Mouse (Mus musculus) heart, embryonic 12.5 days (tissue): ENCODE results near the gene Gabpa. TPM values are rescaled to one million over a fixed set of nuclear protein-coding genes. Genes with fewer than 3 reads are reported as not detected.

ENCODE experiments used
- ATAC-seq: fragments of 200-750 bp; cut with Nextera tagmentation; 2 replicates; pipeline ENCODE4 v1.8.0; 2017; ENCODE audit warnings: moderate TSS enrichment, moderate library complexity; ENCODE audit not compliant: insufficient number of reproducible peaks, low FRiP score
- H3K27ac ChIP-seq: fragments of 300-500 bp; sonication (generic); 2 replicates; pipeline ENCODE4 v1.5.1; 2016; ENCODE audit warnings: mild to moderate bottlenecking, moderate library complexity; ENCODE audit not compliant: poor library complexity, severe bottlenecking
- H3K27me3 ChIP-seq: fragments of 300-500 bp; sonication (generic); replicated peaks from 2 replicates; pipeline ENCODE4 v1.6.1; 2016; ENCODE audit warnings: mild to moderate bottlenecking, moderate library complexity
- H3K36me3 ChIP-seq: fragments of 300-500 bp; sonication (generic); 2 replicates; pipeline ENCODE4 v1.6.1; 2016; ENCODE audit warnings: mild to moderate bottlenecking, moderate library complexity
- H3K4me1 ChIP-seq: fragments of 300-500 bp; sonication (generic); replicated peaks from 2 replicates; pipeline ENCODE4 v1.6.1; 2016; ENCODE audit warnings: mild to moderate bottlenecking
- H3K4me2 ChIP-seq: fragments of 300-500 bp; sonication (generic); 2 replicates; pipeline ENCODE4 v1.6.1; 2016; ENCODE audit warnings: mild to moderate bottlenecking, moderate library complexity
- H3K4me3 ChIP-seq: fragments of 300-500 bp; sonication (generic); 2 replicates; pipeline ENCODE4 v1.5.1; 2016; ENCODE audit warnings: mild to moderate bottlenecking
- H3K9ac ChIP-seq: fragments of 300-500 bp; sonication (generic); 2 replicates; pipeline ENCODE4 v1.6.1; 2016; ENCODE audit warnings: mild to moderate bottlenecking, moderate library complexity
- H3K9me3 ChIP-seq: fragments of 300-500 bp; sonication (generic); replicated peaks from 2 replicates; pipeline ENCODE4 v1.6.1; 2016; ENCODE audit warnings: mild to moderate bottlenecking, moderate library complexity
- WGBS: fragments of 180-500 bp; shearing (Covaris S2); methylation state at CpG from one replicate; pipeline ENCODE4 v1.1.7; 2016; 5-methylcytosine and 5-hydroxymethylcytosine counted together
- polyA plus RNA-seq: library from polyadenylated mRNA; unstranded; fragments of >200 nt; fragmentation: Nextera tagmentation; extraction: Ambion mirVana; gene quantifications from 2 replicates; pipeline ENCODE4 v1.2.1, GENCODE M21; 2016

Gene Gabpa
- polyA plus RNA-seq, 1 experiment from 2014 or later = 44.4 TPM

DNA sequence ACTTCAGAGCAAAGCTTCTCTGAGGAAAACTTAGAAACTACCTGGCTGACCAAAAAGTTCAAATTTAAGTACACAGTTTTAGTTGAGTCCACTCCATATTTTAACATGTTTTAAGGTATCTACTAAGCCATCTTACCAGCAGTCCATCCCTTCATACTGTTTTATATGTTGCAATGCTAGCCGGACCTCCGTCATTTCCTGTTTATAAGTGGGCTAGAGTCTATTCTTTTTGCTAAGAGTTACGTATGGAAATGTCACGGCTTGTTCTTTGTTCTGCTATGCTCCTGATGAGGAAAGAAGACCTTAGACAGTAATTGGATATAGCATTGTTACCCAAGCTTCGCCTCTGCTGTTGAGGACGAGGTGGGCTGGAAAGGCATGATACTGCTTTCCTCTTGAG, 18.8 kb downstream of the Gabpa start:
- Histone ChIP-seq H3K4me1 (no peaks in the 10 kb centered on the region), H3K9me3 (no peaks in the 10 kb centered on the region), H3K27ac (no peak overlapping the region), H3K36me3 (peaks cover 72% of the 10 kb centered on the region), H3K27me3 (no peaks in the 10 kb centered on the region), H3K9ac (no peak overlapping the region), H3K4me2 (no peak overlapping the region), H3K4me3 (no peak overlapping the region)
- ATAC-seq = no peak
- WGBS = 92% methylated on average over 6 of the region's 6 CpGs

DNA sequence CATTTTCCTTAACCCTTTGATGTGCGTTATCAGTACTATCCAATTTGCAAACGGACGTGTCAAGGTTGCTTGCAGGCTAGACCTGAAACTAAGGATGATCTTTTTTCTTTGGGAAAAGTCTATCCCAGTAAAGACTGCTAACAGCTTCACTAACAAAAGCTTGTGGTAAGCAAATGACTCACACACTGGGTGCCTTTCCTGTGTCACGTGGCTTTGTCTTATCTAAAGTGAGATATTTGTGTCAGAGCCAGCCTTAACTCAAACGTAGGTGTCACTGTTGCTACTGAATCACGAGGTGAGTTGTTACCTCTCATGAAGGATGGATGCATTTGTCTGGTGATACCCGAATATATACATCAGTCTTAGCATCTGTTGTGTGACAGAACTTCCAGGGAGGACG, 29.9 kb downstream of the Gabpa start:
- no peak for ATAC-seq
- no peak overlapping the region for H3K4me2 ChIP-seq
- 69% methylated on average over 8 of the region's 8 CpGs for WGBS

DNA sequence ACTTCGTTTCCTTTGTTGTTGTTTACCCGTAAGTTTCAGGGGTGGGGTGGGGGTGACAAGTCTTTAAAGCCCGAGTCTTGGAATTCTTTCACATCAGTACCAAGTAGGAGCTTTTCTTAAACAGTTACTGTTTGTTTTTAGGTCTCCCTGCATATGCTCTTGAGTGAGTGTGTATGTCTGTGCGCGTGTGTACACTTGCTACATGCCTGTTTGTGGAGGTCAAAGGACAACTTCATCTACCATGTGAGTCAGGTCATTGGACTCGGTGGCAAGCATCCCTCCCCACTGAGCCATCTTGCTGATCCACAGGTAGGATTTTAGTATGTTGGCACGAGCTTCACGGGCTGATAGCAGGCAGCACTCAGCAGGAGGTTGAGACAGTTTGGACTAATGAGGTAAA, 39.1 kb downstream of the Gabpa start:
- no peak overlapping the region for H3K9ac ChIP-seq
- no peak overlapping the region for H3K4me2 ChIP-seq
- no peaks in the 10 kb centered on the region for H3K27me3 ChIP-seq
- H3K4me3 ChIP-seq = no peak overlapping the region
- WGBS = 82% methylated on average over 8 of the region's 8 CpGs
- no peak overlapping the region for H3K27ac ChIP-seq
- no peak for ATAC-seq
- no peaks in the 10 kb centered on the region for H3K9me3 ChIP-seq
- H3K36me3 ChIP-seq = no peaks in the 10 kb centered on the region
- 0 out of 2 replicates have a peak, but pooled peaks cover 3% of the 10 kb centered on the region for H3K4me1 ChIP-seq

More for the DNA sequence above, 29.9 kb downstream of the Gabpa start:
- H3K4me3 ChIP-seq = no peak overlapping the region
- no peak overlapping the region for H3K27ac ChIP-seq
- H3K9me3 ChIP-seq = no peaks in the 10 kb centered on the region
- H3K4me1 ChIP-seq = no peaks in the 10 kb centered on the region
- no peak overlapping the region for H3K9ac ChIP-seq
- H3K36me3 ChIP-seq = peaks cover 38% of the 10 kb centered on the region
- no peaks in the 10 kb centered on the region for H3K27me3 ChIP-seq

DNA sequence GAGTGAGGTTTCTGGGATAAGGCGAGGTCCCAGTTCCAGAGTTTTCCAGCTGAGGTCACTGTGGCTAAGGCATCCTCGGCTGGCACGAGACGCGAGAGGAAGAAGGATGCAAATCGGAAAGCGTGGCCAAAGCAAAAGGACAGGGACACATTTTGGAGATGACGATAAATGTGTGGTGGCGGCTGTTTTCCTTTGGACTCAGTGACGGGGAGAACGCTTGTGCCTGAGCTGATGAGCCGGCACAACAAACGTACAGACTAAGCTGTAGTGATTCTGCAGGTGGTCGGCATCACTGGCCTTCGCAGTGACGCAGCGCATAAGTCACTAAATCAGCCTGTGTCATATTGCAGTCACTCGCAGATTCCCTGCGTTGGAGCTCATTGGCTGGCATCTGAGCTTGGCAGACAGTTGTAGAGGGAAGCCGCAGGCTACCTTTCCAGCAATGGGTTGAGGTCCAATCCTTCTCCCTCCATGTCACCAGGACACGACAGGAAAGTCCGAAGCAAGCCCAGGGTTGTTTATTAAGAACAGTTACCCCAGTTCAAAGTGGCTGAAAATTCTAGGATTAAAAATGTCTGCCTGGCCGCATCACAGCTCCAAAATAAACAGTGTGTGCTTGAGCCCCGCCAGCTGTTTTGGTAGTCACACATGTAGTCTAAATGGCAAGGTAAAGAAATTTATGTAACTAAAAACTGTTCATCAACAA, 40.4 kb downstream of the Gabpa start:
- Histone ChIP-seq H3K36me3 (no peaks in the 10 kb centered on the region), H3K4me2 (no peak overlapping the region), H3K4me1 (0 out of 2 replicates have a peak, but pooled peaks cover 3% of the 10 kb centered on the region), H3K9ac (no peak overlapping the region), H3K27ac (no peak overlapping the region), H3K9me3 (no peaks in the 10 kb centered on the region), H3K27me3 (no peaks in the 10 kb centered on the region), H3K4me3 (no peak overlapping the region)
- ATAC-seq = no peak
- 73% methylated on average over 24 of the region's 24 CpGs for WGBS

DNA sequence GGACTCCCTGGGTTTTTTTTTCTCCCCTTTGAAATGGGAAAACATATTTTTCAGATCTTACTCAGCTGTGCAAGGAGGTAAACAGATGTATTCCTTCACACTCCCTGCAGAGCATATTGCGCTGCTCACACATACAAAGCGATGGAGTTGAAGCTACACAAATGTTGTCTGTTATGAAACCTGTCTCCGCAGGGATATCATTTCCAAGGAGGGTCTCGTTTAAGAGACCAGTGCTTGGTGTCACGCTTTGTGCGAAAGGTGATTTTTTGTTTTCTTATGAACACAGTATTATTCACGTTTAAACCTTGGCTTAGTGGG, 41.0 kb downstream of the Gabpa start:
- WGBS = 83% methylated on average over 7 of the region's 7 CpGs
- H3K27ac ChIP-seq = no peak overlapping the region
- no peaks in the 10 kb centered on the region for H3K36me3 ChIP-seq
- H3K9me3 ChIP-seq = no peaks in the 10 kb centered on the region
- H3K27me3 ChIP-seq = no peaks in the 10 kb centered on the region
- ATAC-seq = no peak
- no peak overlapping the region for H3K4me2 ChIP-seq
- no peak overlapping the region for H3K4me3 ChIP-seq
- H3K4me1 ChIP-seq = 0 out of 2 replicates have a peak, but pooled peaks cover 3% of the 10 kb centered on the region
- H3K9ac ChIP-seq = no peak overlapping the region

DNA sequence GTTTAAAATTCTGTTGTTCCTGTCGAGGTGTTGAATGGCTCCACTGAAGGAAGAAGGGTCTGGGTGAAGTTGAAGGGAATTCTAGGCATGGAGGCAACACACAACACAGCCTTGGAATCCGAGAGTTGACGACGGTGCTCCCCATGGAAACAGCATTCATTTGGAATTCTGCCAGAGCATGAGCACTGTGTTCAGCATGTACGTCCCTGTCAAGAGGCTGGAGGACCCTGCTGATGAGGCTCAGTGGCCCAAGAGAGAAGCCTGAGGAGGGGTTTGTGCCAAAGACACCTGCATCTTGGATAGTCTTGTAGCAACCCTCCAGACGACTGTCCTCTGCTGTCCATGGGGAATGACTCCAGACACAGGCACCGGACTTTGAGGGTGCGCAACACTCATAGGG, 41.4 kb downstream of the Gabpa start:
- no peak overlapping the region for H3K4me3 ChIP-seq
- no peak for ATAC-seq
- H3K27me3 ChIP-seq = no peaks in the 10 kb centered on the region
- no peak overlapping the region for H3K9ac ChIP-seq
- no peak overlapping the region for H3K4me2 ChIP-seq
- WGBS = 51% methylated on average over 8 of the region's 8 CpGs
- no peaks in the 10 kb centered on the region for H3K9me3 ChIP-seq
- no peak overlapping the region for H3K27ac ChIP-seq
- H3K36me3 ChIP-seq = no peaks in the 10 kb centered on the region
- H3K4me1 ChIP-seq = 0 out of 2 replicates have a peak, but pooled peaks cover 3% of the 10 kb centered on the region

DNA sequence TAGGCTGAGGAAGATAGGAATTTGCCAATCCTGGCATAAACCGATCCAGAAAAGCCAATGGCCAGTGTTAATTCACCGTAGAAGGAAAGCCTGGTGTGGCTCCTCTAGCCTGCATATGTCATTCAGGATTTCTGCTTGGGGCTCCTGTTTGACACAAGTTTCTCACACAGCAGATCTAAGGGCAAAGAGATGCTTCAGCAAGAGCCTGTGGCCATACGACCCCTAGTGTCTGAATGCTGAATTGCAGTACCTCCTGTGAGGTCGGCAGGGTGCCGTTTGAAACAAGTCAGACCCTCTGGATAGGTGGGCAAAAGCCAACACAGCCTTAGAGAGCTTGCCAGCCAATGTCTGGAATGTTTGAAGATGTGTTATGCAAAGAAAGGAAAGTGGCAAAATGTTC, 44.4 kb downstream of the Gabpa start:
- H3K36me3 ChIP-seq = no peaks in the 10 kb centered on the region
- H3K4me1 ChIP-seq = 0 out of 2 replicates have a peak, but pooled peaks cover 3% of the 10 kb centered on the region
- WGBS = 21% methylated on average over 5 of the region's 5 CpGs
- no peaks in the 10 kb centered on the region for H3K27me3 ChIP-seq
- H3K27ac ChIP-seq = no peak overlapping the region
- no peaks in the 10 kb centered on the region for H3K9me3 ChIP-seq
- no peak overlapping the region for H3K9ac ChIP-seq
- no peak overlapping the region for H3K4me3 ChIP-seq
- no peak overlapping the region for H3K4me2 ChIP-seq
- ATAC-seq = no peak

DNA sequence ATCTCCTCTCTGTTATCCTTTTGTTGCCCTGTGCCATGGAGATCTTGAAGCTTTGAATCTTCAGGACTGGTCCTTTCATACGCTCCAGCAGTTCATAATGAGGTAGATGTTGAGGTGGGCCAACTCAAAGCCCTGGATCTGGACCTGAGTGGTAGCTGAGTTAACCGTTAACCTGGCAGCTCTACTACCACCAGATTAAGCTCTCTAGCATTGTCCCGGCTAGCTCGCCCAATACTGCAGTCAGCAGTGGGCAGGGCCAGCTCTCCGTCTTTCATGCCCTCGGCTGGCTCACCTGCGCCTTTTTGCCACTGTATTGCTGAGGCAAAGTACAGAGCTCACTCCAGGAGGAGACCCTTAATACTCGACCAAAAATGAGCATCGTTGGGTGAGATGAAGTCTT, 46.4 kb downstream of the Gabpa start:
- no peak overlapping the region for H3K9ac ChIP-seq
- H3K4me1 ChIP-seq = 0 out of 2 replicates have a peak, but pooled peaks cover under 1% of the 10 kb centered on the region
- H3K27me3 ChIP-seq = no peaks in the 10 kb centered on the region
- ATAC-seq = no peak
- no peaks in the 10 kb centered on the region for H3K9me3 ChIP-seq
- no peak overlapping the region for H3K4me3 ChIP-seq
- H3K36me3 ChIP-seq = no peaks in the 10 kb centered on the region
- 83% methylated on average over 9 of the region's 9 CpGs for WGBS
- H3K4me2 ChIP-seq = no peak overlapping the region
- H3K27ac ChIP-seq = no peak overlapping the region

DNA sequence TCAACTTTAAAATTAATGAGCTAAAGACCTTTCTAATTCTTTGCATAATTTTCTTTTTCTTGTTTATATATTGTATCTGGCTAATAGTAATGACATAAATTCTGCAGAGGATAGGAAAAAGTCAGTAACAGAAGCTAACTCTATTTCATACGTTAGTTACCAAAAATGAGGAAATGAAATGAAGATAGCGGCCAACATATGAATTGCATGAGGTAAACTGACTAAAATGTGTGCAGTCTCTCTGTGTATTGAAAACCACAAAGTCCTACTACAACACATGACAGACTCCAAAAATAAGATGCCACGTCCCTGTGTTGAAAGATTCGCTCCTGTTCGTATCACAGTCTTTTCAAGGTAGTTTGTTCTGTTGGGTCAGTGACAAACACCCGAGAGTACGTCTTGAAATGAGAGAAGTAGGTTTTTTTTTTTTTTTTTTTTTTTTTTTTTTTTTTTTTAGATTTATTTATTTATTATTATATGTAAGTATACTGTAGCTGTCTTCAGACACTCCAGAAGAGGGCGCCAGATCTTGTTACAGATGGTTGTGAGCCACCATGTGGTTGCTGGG, 47.1 kb downstream of the Gabpa start:
- 76% methylated on average over 8 of the region's 8 CpGs for WGBS

DNA sequence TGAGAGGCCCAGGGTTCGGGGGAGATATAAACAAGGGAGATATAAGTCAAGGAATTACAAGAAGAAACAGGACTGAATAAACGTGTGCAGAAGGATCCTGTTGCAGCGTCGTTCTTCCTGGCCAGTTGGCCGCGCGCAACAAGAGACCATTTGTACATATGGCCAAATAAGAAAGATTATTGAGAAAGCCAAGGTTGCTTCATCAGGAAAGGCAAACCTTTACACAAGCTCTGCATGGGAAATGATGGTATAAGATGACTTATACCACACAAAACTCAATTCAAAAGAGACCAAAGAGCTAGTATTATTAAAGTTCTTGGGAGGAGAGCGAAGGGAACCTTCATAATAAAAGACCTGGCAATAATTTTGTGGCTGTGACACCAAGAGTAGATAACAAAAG, 49.8 kb downstream of the Gabpa start:
- 85% methylated on average over 8 of the region's 8 CpGs for WGBS
- no peaks in the 10 kb centered on the region for H3K27me3 ChIP-seq
- H3K9ac ChIP-seq = no peak overlapping the region
- H3K27ac ChIP-seq = no peak overlapping the region
- ATAC-seq = no peak
- H3K4me2 ChIP-seq = no peak overlapping the region
- no peaks in the 10 kb centered on the region for H3K9me3 ChIP-seq
- no peak overlapping the region for H3K4me3 ChIP-seq
- H3K4me1 ChIP-seq = peaks cover 7% of the 10 kb centered on the region; the same call in 1 of the 2 replicates
- H3K36me3 ChIP-seq = no peaks in the 10 kb centered on the region

More for the DNA sequence above, 47.1 kb downstream of the Gabpa start:
- ATAC-seq = no peak
- no peak overlapping the region for H3K4me2 ChIP-seq
- H3K9me3 ChIP-seq = no peaks in the 10 kb centered on the region
- no peak overlapping the region for H3K27ac ChIP-seq
- no peaks in the 10 kb centered on the region for H3K36me3 ChIP-seq
- no peak overlapping the region for H3K4me3 ChIP-seq
- no peaks in the 10 kb centered on the region for H3K27me3 ChIP-seq
- H3K4me1 ChIP-seq = no peaks in the 10 kb centered on the region
- H3K9ac ChIP-seq = no peak overlapping the region

DNA sequence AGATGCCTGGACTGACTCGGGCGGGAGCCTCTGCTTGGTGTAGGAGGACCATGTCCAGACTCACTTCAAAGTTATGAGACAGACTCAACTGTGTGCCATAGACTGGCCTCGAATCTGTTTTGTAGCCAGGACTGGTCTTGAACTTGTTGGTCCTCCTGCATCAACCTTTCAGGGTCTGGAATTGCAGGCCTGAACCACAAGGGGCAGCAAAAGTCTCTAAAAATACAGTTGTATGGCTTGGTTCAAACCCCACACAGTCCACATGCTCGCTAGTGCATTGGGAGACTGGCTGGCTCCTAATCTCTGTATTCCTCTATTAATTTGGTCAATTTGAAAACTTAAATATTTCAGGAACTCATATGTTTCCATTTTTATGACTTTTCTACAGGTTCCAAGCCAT, 68.3 kb downstream of the Gabpa start:
- no peak overlapping the region for H3K4me3 ChIP-seq
- H3K4me1 ChIP-seq = 0 out of 2 replicates have a peak, but pooled peaks cover 4% of the 10 kb centered on the region
- WGBS = 82% methylated on average over 4 of the region's 4 CpGs
- H3K9me3 ChIP-seq = no peaks in the 10 kb centered on the region
- H3K36me3 ChIP-seq = no peaks in the 10 kb centered on the region
- H3K27me3 ChIP-seq = no peaks in the 10 kb centered on the region
- no peak overlapping the region for H3K4me2 ChIP-seq
- no peak overlapping the region for H3K9ac ChIP-seq
- ATAC-seq = no peak
- no peak overlapping the region for H3K27ac ChIP-seq
